Mouse (Mus musculus) cerebellum, adult (tissue): ENCODE data around the gene Ttc1.

Experiments used
- ATAC-seq: cut with Nextera tagmentation; 2 replicates; pipeline ENCODE4 v1.9.2; 2017; ENCODE audit warnings: mild to moderate bottlenecking, moderate library complexity, mixed read lengths; ENCODE audit not compliant: insufficient number of reproducible peaks, low FRiP score, low TSS enrichment

Gene Ttc1

DNA sequence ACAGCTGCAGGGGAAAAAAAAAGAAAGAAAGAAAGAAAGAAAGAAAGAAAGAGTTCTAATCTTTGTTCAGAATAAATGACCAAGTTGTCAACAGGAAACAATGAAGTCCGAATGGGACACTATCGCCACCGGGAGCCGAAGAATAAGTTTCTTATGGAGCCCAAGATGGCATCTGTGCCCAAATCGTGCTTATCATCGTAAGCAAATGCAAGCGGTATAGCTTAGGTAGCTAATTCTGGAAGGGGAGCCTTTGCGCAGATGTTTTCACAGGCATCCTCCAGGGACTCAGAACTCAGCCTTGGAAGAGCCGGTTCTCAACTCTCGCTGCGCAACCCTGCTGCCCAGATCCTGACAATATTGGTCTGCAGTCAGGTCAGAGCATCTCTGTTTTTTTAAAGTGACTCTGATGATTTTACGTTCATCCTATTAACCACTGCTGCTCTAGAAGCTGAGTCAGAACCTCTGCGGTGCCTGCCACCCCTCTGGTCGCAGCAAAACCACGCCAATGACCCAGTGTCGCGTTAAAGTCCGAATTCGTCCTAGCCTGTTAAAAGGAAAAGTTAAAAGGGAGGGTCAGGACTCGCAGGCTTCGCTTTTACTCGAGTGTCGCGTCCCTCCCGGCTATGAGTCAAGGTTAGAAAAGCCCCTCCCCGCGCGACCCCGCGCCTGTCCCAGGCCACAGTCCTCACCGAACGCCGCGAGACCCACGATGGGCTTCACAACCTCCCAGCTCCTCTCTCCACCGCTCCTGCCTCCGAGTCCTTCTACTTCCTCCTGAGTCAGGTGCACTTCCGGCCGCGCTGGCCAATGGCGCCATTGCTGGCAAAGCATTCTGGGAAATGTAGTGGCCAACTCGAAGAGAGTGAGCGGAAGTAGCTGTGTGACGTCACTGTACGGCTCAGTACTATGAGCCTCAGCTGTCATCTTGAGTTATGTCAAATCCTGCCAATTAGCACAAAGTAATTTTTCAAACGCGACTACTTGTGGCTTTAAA lies at the start of gene Ttc1:
TSS of gene Ttc1 (minus strand) at position 776 of the 994 bp plus-strand sequence.
- ATAC-seq: peak; percentile 100

DNA sequence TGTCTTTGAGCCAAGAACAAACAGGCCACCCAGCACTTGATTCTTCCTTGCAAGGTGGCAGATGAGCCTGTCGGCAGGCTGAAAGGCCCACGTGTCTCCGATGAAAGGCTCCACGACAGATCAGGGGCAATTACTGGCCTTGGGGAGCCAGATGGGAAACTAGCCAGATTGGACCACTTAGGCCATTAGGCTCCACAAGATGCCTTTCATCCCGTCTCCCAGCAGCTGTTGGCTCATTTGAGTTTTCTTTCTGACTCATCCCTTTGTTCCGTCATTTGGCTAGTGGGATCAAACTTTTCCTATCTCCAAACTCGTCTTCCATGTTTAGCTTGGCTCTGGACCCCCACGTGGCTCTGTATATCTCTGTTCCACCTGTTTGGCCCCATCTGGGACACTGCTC lies 48.2 kb upstream of the Ttc1 start:
- ATAC-seq: no peak

- no peak for ATAC-seq
Measured at GRCm38 (mm10) chr11:43790446-43790845, 42.6 kb upstream of the Ttc1 start.

- peak; percentile 66 for ATAC-seq
Measured at GRCm38 (mm10) chr11:43783772-43784171, 36.0 kb upstream of the Ttc1 start.

GRCm38 (mm10) chr11:43783106-43783505 lies 35.3 kb upstream of the Ttc1 start:
- ATAC-seq: no peak

- ATAC-seq: no peak
Measured at GRCm38 (mm10) chr11:43779551-43779950, 31.7 kb upstream of the Ttc1 start.

- no peak for ATAC-seq
Measured at GRCm38 (mm10) chr11:43776324-43776694, 28.5 kb upstream of the Ttc1 start.

- no peak for ATAC-seq
Measured at GRCm38 (mm10) chr11:43775469-43776323, 27.9 kb upstream of the Ttc1 start.

GRCm38 (mm10) chr11:43773725-43774124 lies 25.9 kb upstream of the Ttc1 start:
- ATAC-seq: no peak

DNA sequence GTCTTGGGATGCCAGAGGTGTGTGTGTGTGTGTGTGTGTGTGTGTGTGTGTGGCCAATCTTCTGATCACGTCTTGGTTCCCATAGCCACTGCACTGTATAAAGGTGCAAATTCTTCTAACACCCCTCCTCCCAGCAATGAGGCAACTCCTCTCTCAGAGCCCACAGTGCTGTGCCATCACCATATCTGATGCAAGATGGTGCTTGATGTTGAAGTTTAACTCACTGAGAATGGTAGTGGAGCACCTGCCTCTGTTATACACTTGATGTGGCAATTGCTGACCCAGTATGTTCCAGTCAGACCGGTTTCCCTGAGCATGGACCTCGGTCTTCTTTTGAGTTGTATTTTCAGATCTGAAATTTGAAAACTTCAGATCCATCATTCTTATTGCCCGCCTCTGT lies 22.3 kb upstream of the Ttc1 start:
- ATAC-seq: no peak

DNA sequence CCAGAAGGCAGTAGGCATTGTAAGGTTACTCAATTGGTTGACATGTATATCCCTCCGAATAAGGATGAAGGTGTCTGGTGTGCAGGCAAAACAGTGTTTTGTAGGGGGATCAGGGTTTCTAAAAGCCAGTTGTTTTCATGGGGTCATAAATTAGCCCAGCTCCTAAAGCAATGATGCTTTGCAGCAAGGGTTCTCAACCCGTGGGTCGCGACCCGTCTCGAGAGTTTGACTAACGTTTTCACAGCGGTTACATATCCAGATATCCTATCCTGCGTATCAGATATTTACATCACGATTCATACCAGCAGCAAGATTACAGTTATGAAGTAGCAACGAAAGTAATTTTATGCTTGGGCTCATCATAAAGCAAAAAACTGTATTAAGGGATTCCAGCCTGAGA lies 19.9 kb upstream of the Ttc1 start:
- ATAC-seq: no peak

- ATAC-seq: peak; percentile 88
Measured at GRCm38 (mm10) chr11:43766922-43767648, 19.3 kb upstream of the Ttc1 start.

GRCm38 (mm10) chr11:43758436-43758835 lies 10.6 kb upstream of the Ttc1 start:
- no peak for ATAC-seq

- no peak for ATAC-seq
Measured at GRCm38 (mm10) chr11:43755411-43755810, 7.6 kb upstream of the Ttc1 start.

- no peak for ATAC-seq
Measured at GRCm38 (mm10) chr11:43754568-43754967, 6.8 kb upstream of the Ttc1 start.

- ATAC-seq: no peak
Measured at GRCm38 (mm10) chr11:43751542-43751941, 3.7 kb upstream of the Ttc1 start.

DNA sequence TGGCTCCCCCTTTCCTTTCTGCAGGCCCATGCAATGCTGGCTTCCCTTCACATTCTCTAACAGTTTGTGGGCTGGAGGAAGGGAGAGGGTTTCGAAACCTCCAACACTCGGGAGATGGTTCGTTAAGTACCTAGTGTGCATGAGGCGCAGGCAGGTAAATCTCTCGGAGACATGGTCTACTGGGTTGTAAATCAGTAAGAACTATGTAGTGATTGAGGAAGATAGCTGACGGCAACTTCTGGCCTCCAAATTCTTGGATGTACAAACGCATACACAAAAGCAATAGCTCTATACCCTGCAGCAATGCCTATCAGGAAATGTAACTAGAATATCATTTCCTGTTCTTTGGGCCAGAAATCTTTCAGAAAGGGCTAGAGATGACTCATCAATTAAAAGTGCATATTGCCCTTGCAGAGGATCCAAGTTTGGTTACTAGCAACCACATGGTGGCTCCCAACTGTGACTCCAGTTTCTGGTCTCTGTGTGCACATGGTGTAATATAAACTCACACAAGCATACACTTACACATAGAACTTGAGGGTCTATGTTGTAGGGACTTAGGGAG lies 19.0 kb downstream of the Ttc1 start:
- ATAC-seq: no peak

DNA sequence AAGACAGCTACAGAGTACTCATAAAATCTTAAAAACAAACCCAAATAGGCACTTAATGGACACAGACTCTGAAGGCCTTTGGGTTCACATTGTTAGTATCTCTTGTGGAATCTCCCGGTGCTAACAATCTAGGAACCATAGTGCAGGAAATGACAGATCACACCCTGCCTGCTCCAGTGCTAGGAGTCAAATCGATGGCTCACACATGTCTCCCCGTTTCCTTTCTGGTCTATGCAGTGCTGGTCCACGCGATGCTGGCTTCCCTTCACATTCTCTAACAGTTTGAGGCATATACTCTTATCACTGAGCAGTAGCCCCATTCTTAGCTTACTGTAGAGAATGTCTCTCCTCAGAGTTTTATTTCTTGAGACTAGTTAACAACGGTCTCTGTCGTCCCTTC lies 20.0 kb downstream of the Ttc1 start:
- no peak for ATAC-seq

DNA sequence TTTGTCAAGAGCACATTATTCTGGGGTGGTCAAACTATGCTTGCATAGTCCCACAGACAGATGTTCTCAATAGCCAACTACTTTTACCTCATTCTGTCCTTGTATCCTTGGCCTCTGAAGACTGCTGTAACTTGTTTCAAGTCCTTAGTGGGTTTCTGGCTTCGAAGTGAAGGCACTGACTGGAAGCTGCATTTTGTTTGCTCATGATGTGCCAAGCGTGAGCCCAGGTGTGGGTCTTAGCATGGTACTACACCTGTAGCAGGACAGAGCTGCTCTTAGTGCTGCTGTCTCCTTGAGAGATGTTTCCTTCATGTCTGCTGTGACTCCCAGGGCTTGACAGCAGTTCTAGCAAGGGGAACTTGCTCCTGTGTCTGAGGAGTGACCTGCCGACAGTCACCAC lies 24.4 kb downstream of the Ttc1 start:
- ATAC-seq: no peak

- ATAC-seq: peak; percentile 71
Measured at GRCm38 (mm10) chr11:43712178-43712577, 35.6 kb downstream of the Ttc1 start.
